Mouse (Mus musculus) small intestine, adult 2 months (tissue): ENCODE results near the gene Ddx19a. TPM values are rescaled to one million over a fixed set of nuclear protein-coding genes. Genes with fewer than 3 reads are reported as not detected.
A peak's percentile ranks its signal among the peaks of the same experiment; 100 is the strongest.

ENCODE experiments used
- H3K27ac ChIP-seq: fragments of 200-500 bp; 2 replicates; pipeline ENCODE4 v1.5.1; 2012; ENCODE audit warnings: low read depth, low read length, control low read depth, inconsistent platforms; ENCODE audit not compliant: insufficient read depth
- H3K27me3 ChIP-seq: fragments of 200-500 bp; 2 replicates; pipeline ENCODE4 v1.6.1; 2012; ENCODE audit warnings: mild to moderate bottlenecking, moderate library complexity, low read length, inconsistent platforms; ENCODE audit not compliant: control insufficient read depth, insufficient read depth
- H3K36me3 ChIP-seq: fragments of 200-500 bp; 2 replicates; pipeline ENCODE4 v1.6.1; 2012; ENCODE audit warnings: mild to moderate bottlenecking, low read length, control low read depth, inconsistent platforms; ENCODE audit not compliant: control insufficient read depth, insufficient read depth
- H3K4me1 ChIP-seq: fragments of 200-500 bp; 2 replicates; pipeline ENCODE4 v1.6.1; 2012; ENCODE audit warnings: low read length, inconsistent platforms, mixed read lengths; ENCODE audit not compliant: control insufficient read depth, insufficient read depth, insufficient read length
- H3K4me3 ChIP-seq: fragments of 200-500 bp; 2 replicates; pipeline ENCODE4 v1.5.1; 2012; ENCODE audit warnings: low read depth, mild to moderate bottlenecking, control low read depth, inconsistent platforms, low read length, moderate library complexity
- CTCF ChIP-seq: fragments of 200-500 bp; IDR thresholded peaks from 2 replicates; pipeline ENCODE4 v1.5.1; 2012; ENCODE audit warnings: low read depth, mild to moderate bottlenecking, control low read depth, inconsistent platforms, low read length, moderate library complexity, mixed read lengths; ENCODE audit not compliant: insufficient replicate concordance, insufficient read length; ENCODE audit errors: extremely low read depth
- POLR2A ChIP-seq: fragments of 200-500 bp; IDR thresholded peaks from 2 replicates; pipeline ENCODE4 v1.6.1; 2012; ENCODE audit warnings: low read depth, mild to moderate bottlenecking, control low read depth, inconsistent platforms, low read length, moderate library complexity
- WGBS: fragments of 180-500 bp; shearing (Covaris S2); methylation state at CpG from one replicate; pipeline ENCODE4 v1.1.7; 2018; 5-methylcytosine and 5-hydroxymethylcytosine counted together
- polyA plus RNA-seq: library from polyadenylated mRNA; depleted of rRNA; stranded (reverse); fragments of >200 nt; gene quantifications from 2 replicates; pipeline ENCODE4 v1.2.3, GENCODE M21; 2012; rRNA removed

The Ddx19a gene
- polyA plus RNA-seq: 5.3 and 10.4 TPM in 2 replicates

GRCm38 (mm10) chr8:110997547-110998531, at the start of gene Ddx19a:
TSS of gene Ddx19a (minus strand) at chr8:110997800.
- Histone ChIP-seq H3K27ac (peak within 1 kb of the TSS; percentile 58), H3K36me3 (peaks cover 9% of the 10 kb centered on the region), H3K4me3 (peak within 1 kb of the TSS; percentile 98), H3K27me3 (no peaks in the 10 kb centered on the region), H3K4me1 (peaks cover 3% of the 10 kb centered on the region; the same call in 1 of the 2 replicates)
- TF ChIP-seq POLR2A (peak; percentile 53), CTCF (no peak)
- WGBS: 4% methylated on average over 58 of the region's 58 CpGs

- H3K4me3 ChIP-seq: no peak overlapping the region
- TF ChIP-seq CTCF (no peak), POLR2A (no peak)
- peaks cover 88% of the 10 kb centered on the region for H3K36me3 ChIP-seq
- 29% methylated on average over 2 of the region's 2 CpGs for WGBS
- H3K4me1 ChIP-seq: no peaks in the 10 kb centered on the region
- no peaks in the 10 kb centered on the region for H3K27me3 ChIP-seq
- H3K27ac ChIP-seq: no peak overlapping the region
Observed at GRCm38 (mm10) chr8:111044003-111044734, 46.6 kb upstream of the Ddx19a start.

- Histone ChIP-seq H3K27ac (no peak overlapping the region), H3K4me3 (no peak overlapping the region), H3K4me1 (no peaks in the 10 kb centered on the region), H3K27me3 (no peaks in the 10 kb centered on the region), H3K36me3 (peaks cover 85% of the 10 kb centered on the region)
- no peak for TF ChIP-seq CTCF
- TF ChIP-seq POLR2A: no peak
- 93% methylated on average over 19 of the region's 19 CpGs for WGBS
Observed at GRCm38 (mm10) chr8:111042546-111042945, 44.9 kb upstream of the Ddx19a start.

GRCm38 (mm10) chr8:111036591-111036990, 39.0 kb upstream of the Ddx19a start:
- no peak overlapping the region for H3K4me3 ChIP-seq
- 92% methylated on average over 15 of the region's 15 CpGs for WGBS
- H3K27ac ChIP-seq: no peak overlapping the region
- peaks cover 33% of the 10 kb centered on the region for H3K36me3 ChIP-seq
- H3K27me3 ChIP-seq: no peaks in the 10 kb centered on the region
- TF ChIP-seq POLR2A: no peak
- no peak for TF ChIP-seq CTCF
- H3K4me1 ChIP-seq: peaks cover 2% of the 10 kb centered on the region

GRCm38 (mm10) chr8:111034276-111034675, 36.7 kb upstream of the Ddx19a start:
- 16% methylated on average over 12 of the region's 12 CpGs for WGBS

GRCm38 (mm10) chr8:111033482-111034215, 36.0 kb upstream of the Ddx19a start:
- TF ChIP-seq POLR2A: peak; percentile 53
- TF ChIP-seq CTCF: no peak
- Histone ChIP-seq H3K36me3 (peaks cover 12% of the 10 kb centered on the region), H3K4me3 (peak overlapping the region; percentile 87), H3K4me1 (peaks cover 2% of the 10 kb centered on the region), H3K27ac (peak overlapping the region; percentile 62), H3K27me3 (no peaks in the 10 kb centered on the region)
- WGBS: 8% methylated on average over 37 of the region's 37 CpGs

More at GRCm38 (mm10) chr8:111034276-111034675, 36.7 kb upstream of the Ddx19a start:
- H3K4me3 ChIP-seq: peak overlapping the region; percentile 87
- H3K36me3 ChIP-seq: peaks cover 17% of the 10 kb centered on the region
- H3K4me1 ChIP-seq: peaks cover 2% of the 10 kb centered on the region
- H3K27me3 ChIP-seq: no peaks in the 10 kb centered on the region
- TF ChIP-seq POLR2A (no peak), CTCF (no peak)
- peak overlapping the region; percentile 62 for H3K27ac ChIP-seq
